Mouse (Mus musculus) thymus, adult 2 months (tissue): ENCODE results near the gene Srsf4. TPM values are rescaled to one million over a fixed set of nuclear protein-coding genes. Genes with fewer than 3 reads are reported as not detected.

ENCODE experiments used
- DNase-seq: peaks from one replicate; pipeline ENCODE4 v3.0.0; 2021
- H3K27ac ChIP-seq: fragments of 200-500 bp; 2 replicates; pipeline ENCODE4 v1.5.1; 2012; ENCODE audit warnings: low read length, control low read depth; ENCODE audit not compliant: control insufficient read depth, insufficient read depth
- H3K27me3 ChIP-seq: fragments of 200-500 bp; 2 replicates; pipeline ENCODE4 v1.6.1; 2012; ENCODE audit warnings: mild to moderate bottlenecking, low read length, moderate library complexity, mixed read lengths; ENCODE audit not compliant: control insufficient read depth, insufficient read depth
- H3K36me3 ChIP-seq: fragments of 200-500 bp; 2 replicates; pipeline ENCODE4 v1.6.1; 2012; ENCODE audit warnings: mild to moderate bottlenecking, low read length, moderate library complexity; ENCODE audit not compliant: control insufficient read depth, insufficient read depth
- H3K4me1 ChIP-seq: fragments of 200-500 bp; replicated peaks from 2 replicates; pipeline ENCODE4 v1.6.1; 2012; ENCODE audit warnings: low read length; ENCODE audit not compliant: control insufficient read depth, insufficient read depth
- H3K4me3 ChIP-seq: fragments of 200-500 bp; 2 replicates; pipeline ENCODE4 v1.5.1; 2012; ENCODE audit warnings: mild to moderate bottlenecking, low read length, control low read depth, moderate library complexity; ENCODE audit not compliant: control insufficient read depth, insufficient read depth
- CTCF ChIP-seq: fragments of 200-500 bp; IDR thresholded peaks from 2 replicates; pipeline ENCODE4 v1.5.1; 2012; ENCODE audit warnings: mild to moderate bottlenecking, control low read depth, low read length, moderate library complexity, borderline replicate concordance; ENCODE audit not compliant: control insufficient read depth, poor library complexity, insufficient read depth; ENCODE audit errors: extremely low read depth
- POLR2A ChIP-seq: fragments of 200-500 bp; IDR thresholded peaks from 2 replicates; pipeline ENCODE4 v1.6.1; 2012; ENCODE audit warnings: mild to moderate bottlenecking, low read length, control low read depth, moderate library complexity; ENCODE audit not compliant: control insufficient read depth, poor library complexity, insufficient read depth; ENCODE audit errors: extremely low read depth
- WGBS: fragments of 180-500 bp; shearing (Covaris S2); methylation state at CpG from one replicate; pipeline ENCODE4 v1.1.7; 2018; 5-methylcytosine and 5-hydroxymethylcytosine counted together
- polyA plus RNA-seq: library from polyadenylated mRNA; depleted of rRNA; stranded (reverse); fragments of >200 nt; gene quantifications from 2 replicates; pipeline ENCODE4 v1.2.3, GENCODE M21; 2012

Srsf4 gene
- polyA plus RNA-seq, 1 experiment = 76.8 TPM

GRCm38 (mm10) chr4:131832759-131833407, 40.5 kb upstream of the Srsf4 start:
- DNase-seq = no peak
- H3K4me3 ChIP-seq = no peak overlapping the region
- no peak for TF ChIP-seq POLR2A
- no peak for TF ChIP-seq CTCF
- H3K27ac ChIP-seq = no peak overlapping the region
- 89% methylated on average over 3 of the region's 3 CpGs for WGBS
- no peaks in the 10 kb centered on the region for H3K36me3 ChIP-seq
- H3K27me3 ChIP-seq = peaks cover 14% of the 10 kb centered on the region; the same call in 1 of the 2 replicates
- H3K4me1 ChIP-seq = peaks cover 12% of the 10 kb centered on the region

GRCm38 (mm10) chr4:131833971-131834609, 39.3 kb upstream of the Srsf4 start:
- DNase-seq = no peak
- Histone ChIP-seq H3K36me3 (no peaks in the 10 kb centered on the region), H3K27ac (no peak overlapping the region), H3K4me3 (no peak overlapping the region), H3K4me1 (peaks cover 17% of the 10 kb centered on the region), H3K27me3 (peaks cover 16% of the 10 kb centered on the region; the same call in 1 of the 2 replicates)
- WGBS = 67% methylated on average over 9 of the region's 9 CpGs
- TF ChIP-seq POLR2A (no peak), CTCF (no peak)

GRCm38 (mm10) chr4:131836351-131836881, 37.0 kb upstream of the Srsf4 start:
- Histone ChIP-seq H3K4me3 (peak overlapping the region; percentile 50), H3K27me3 (peaks cover 16% of the 10 kb centered on the region; the same call in 1 of the 2 replicates), H3K27ac (no peak overlapping the region), H3K4me1 (peaks cover 17% of the 10 kb centered on the region), H3K36me3 (no peaks in the 10 kb centered on the region)
- TF ChIP-seq POLR2A = no peak
- no peak for TF ChIP-seq CTCF
- no peak for DNase-seq
- 7% methylated on average over 39 of the region's 39 CpGs for WGBS

- Histone ChIP-seq H3K4me3 (peak overlapping the region; percentile 50), H3K4me1 (peaks cover 17% of the 10 kb centered on the region), H3K36me3 (no peaks in the 10 kb centered on the region), H3K27me3 (peaks cover 16% of the 10 kb centered on the region; the same call in 1 of the 2 replicates), H3K27ac (no peak overlapping the region)
- under 1% methylated on average over 76 of the region's 76 CpGs for WGBS
- DNase-seq = no peak
- TF ChIP-seq CTCF = no peak
- TF ChIP-seq POLR2A = no peak
Measured at GRCm38 (mm10) chr4:131836891-131837491, 36.4 kb upstream of the Srsf4 start.

- no peaks in the 10 kb centered on the region for H3K36me3 ChIP-seq
- WGBS = under 1% methylated on average over 72 of the region's 72 CpGs
- peak within 1 kb of the TSS; percentile 50 for H3K4me3 ChIP-seq
- H3K27ac ChIP-seq = no peak within 1 kb of the TSS
- DNase-seq = peak; percentile 87
- peaks cover 20% of the 10 kb centered on the region for H3K4me1 ChIP-seq
- H3K27me3 ChIP-seq = peaks cover 16% of the 10 kb centered on the region; the same call in 1 of the 2 replicates
- TF ChIP-seq CTCF (peak; percentile 98), POLR2A (0 out of 2 replicates have a peak, but pooled peaks have one; percentile 25)
Measured at GRCm38 (mm10) chr4:131837872-131838524, 35.4 kb upstream of the Srsf4 start, which contains the start of gene Ptpru. Gene Ptpru, minus strand, starts transcription at chr4:131838288.
